Comparison of ENCODE assay signal across 23 mouse cellular contexts in genomic region chr5:139413545-139413944, GRCm38 (mm10). TPM values are rescaled to one million over a fixed set of nuclear protein-coding genes. Genes with fewer than 3 reads are reported as not detected.
"Had no signal": no experiment of that assay in that cellular context is flagged by ENCODE, and none has a peak within 500 bp of the region (broad histone marks: within the 10 kb centered on the region; RNA-seq: fewer than 3 reads in every experiment).

No protein-coding gene starts in this region.

- H3K27me3 ChIP-seq: hindbrain, embryonic 12.5 days; liver, embryonic 13.5 days; liver, embryonic 15.5 days had no signal

- DNase-seq: gastrocnemius, adult 2 months; gastrocnemius, postnatal 10 days; heart, adult 18-20 months; heart, postnatal 10 days; heart, postnatal 4 days; kidney, adult 18-20 months; kidney, adult 8-10 months; kidney, postnatal 10 days; kidney, postnatal 25 days; kidney, postnatal 4 days; liver; liver, embryonic 13.5 days had no signal

- ATAC-seq: hindbrain, embryonic 16.5 days; inflammation-experienced regulatory T-cells, adult 6 months had no signal

- H3K4me3 ChIP-seq: gastrocnemius, adult 2 months; heart, embryonic 10.5 days; heart, embryonic 12.5 days; hindbrain, embryonic 10.5 days; hindbrain, embryonic 12.5 days; layer of hippocampus, adult 2 months; left cerebral cortex, adult 2 months; liver, embryonic 13.5 days; liver, embryonic 15.5 days had no signal

- H3K27ac ChIP-seq: gastrocnemius, adult 2 months; heart, embryonic 10.5 days; hindbrain, embryonic 10.5 days; hindbrain, embryonic 12.5 days; hindbrain, embryonic 14.5 days; layer of hippocampus, adult 2 months; left cerebral cortex, adult 2 months; liver, embryonic 13.5 days; liver, embryonic 15.5 days had no signal

- H3K36me3 ChIP-seq: heart, embryonic 12.5 days had no signal

- H3K9ac ChIP-seq: heart, embryonic 12.5 days; hindbrain, embryonic 12.5 days; hindbrain, embryonic 14.5 days; liver, embryonic 13.5 days; liver, embryonic 15.5 days had no signal

- H3K9me3 ChIP-seq: heart, embryonic 10.5 days; hindbrain, embryonic 10.5 days; hindbrain, embryonic 12.5 days; liver, embryonic 13.5 days; liver, embryonic 15.5 days had no signal

- H3K4me2 ChIP-seq: heart, embryonic 12.5 days; hindbrain, embryonic 12.5 days; hindbrain, embryonic 14.5 days; liver, embryonic 11.5 days; liver, embryonic 13.5 days; liver, embryonic 15.5 days had no signal

RNA-seq across cellular contexts. Expression of gene C130050O18Rik, which starts 8.5 kb away (rescaled TPM):
- polyA plus RNA-seq: inflammation-experienced regulatory T-cells, adult 6 months had no signal

RNA-seq across cellular contexts. Expression of gene Gper1, which starts 9.4 kb away (rescaled TPM):
- polyA plus RNA-seq: inflammation-experienced regulatory T-cells, adult 6 months had no signal
